Mouse (Mus musculus): ENCODE measurements around the gene C9orf72.
"Not testable (repeated sequence)": the region's sequence is repeated elsewhere in the genome, so short reads cannot be mapped to it uniquely, and the experiment has no call there.

Gene C9orf72

GRCm38 (mm10) chr4:35225734-35226495 lies at the start of gene C9orf72:
Gene C9orf72, minus strand, starts transcription at chr4:35226175.
- DNase-seq (ENCODE audit: low read depth, low spot score): peak; percentile 97

DNA sequence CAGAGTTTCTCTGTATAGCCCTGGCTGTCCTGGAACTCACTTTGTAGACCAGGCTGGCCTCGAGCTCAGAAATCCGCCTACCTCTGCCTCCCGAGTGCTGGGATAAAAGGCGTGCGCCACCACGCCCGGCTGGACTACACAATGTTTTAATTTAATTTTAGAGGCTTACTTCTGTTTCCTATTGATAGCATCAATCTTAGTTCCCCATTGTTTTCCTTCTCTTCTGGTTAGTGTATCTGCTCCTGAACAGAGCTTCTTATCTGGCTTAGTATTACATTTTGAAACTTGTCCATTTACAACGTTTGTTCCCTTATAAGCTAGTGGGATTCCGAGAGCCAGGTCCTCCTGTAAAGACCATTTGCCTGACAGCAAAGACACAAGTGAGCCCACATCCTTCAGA lies 33.0 kb upstream of the C9orf72 start:
- no peak for DNase-seq (ENCODE audit: low read depth, low spot score)

- DNase-seq (ENCODE audit: low read depth, low spot score): no peak
Observed at GRCm38 (mm10) chr4:35244023-35244422, 18.0 kb upstream of the C9orf72 start.

- DNase-seq (ENCODE audit: low read depth, low spot score): no peak
Observed at GRCm38 (mm10) chr4:35241735-35242134, 15.8 kb upstream of the C9orf72 start.

DNA sequence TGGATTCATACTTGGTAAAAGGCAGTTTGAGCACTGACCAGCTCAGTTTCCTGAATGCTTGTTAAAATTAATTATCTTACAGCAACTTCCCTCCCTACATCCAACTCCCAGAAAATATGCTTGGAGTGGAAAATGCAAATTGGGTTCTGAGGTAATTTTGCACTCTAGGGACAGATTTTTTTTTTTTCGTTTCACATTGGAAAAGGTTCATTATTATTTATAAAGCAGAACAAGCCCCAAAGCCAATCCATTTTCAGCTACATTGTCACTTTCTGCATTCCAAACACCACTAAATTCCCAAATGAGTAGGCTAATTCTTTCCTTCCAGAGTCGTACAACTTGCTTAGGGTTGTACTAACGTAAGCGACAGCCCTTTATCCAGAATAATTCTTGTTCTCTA lies 12.7 kb upstream of the C9orf72 start:
- no peak for DNase-seq (ENCODE audit: low read depth, low spot score)

GRCm38 (mm10) chr4:35238240-35238639 lies 12.3 kb upstream of the C9orf72 start:
- not testable (repeated sequence) for DNase-seq (ENCODE audit: low read depth, low spot score)

- DNase-seq (ENCODE audit: low read depth, low spot score): no peak
Observed at GRCm38 (mm10) chr4:35236313-35236712, 10.3 kb upstream of the C9orf72 start.

DNA sequence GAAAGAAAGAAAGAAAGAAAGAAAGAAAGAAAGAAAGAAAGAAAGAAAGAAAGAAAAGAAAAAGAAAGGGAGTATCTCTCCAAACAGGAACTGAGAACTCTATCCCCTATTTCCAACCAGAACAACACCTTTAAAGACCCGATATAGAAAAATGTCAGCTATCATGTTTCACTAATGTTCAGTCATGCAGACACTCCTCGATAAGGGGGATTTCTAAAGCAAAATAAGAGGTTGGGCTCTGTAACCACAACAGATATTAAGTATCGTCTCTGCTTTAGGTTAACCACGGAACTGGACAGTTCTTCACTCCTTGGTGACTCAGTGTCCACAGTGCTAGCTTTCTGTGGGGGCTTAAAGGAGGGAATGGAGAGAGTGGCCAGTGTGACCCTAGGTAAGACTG lies 2.3 kb upstream of the C9orf72 start:
- DNase-seq (ENCODE audit: low read depth, low spot score): no peak

GRCm38 (mm10) chr4:35226496-35226992 lies 569 bp upstream of the C9orf72 start:
- DNase-seq (ENCODE audit: low read depth, low spot score): no peak

- DNase-seq (ENCODE audit: low read depth, low spot score): peak; percentile 9
Observed at GRCm38 (mm10) chr4:35225141-35225733, 738 bp downstream of the C9orf72 start.

DNA sequence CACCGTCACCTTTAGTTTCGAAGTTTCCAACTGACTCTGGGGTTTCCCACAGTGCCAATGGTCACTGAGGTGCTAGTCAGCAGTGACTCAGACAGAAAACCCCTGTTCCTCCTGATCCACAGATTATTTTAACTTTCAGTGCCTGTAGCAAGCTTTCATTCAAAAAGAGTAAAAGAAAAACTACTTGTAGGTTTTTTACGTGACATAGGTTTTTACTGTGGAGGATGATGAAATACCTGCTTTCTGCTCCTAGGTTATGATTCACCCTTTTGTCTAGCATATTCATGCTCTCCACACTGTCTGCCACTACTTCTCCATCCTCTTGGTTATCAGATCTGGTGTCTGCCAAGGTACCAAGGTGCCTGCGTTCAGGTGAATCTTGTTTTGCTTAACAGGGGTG lies 1.9 kb downstream of the C9orf72 start:
- no peak for DNase-seq (ENCODE audit: low read depth, low spot score)

- DNase-seq (ENCODE audit: low read depth, low spot score): no peak
Observed at GRCm38 (mm10) chr4:35223376-35223988, 2.5 kb downstream of the C9orf72 start.

- DNase-seq (ENCODE audit: low read depth, low spot score): no peak
Observed at GRCm38 (mm10) chr4:35221903-35222302, 4.1 kb downstream of the C9orf72 start.

- DNase-seq (ENCODE audit: low read depth, low spot score): no peak
Observed at GRCm38 (mm10) chr4:35221131-35221530, 4.8 kb downstream of the C9orf72 start.

- DNase-seq (ENCODE audit: low read depth, low spot score): no peak
Observed at GRCm38 (mm10) chr4:35220108-35220731, 5.8 kb downstream of the C9orf72 start.

DNA sequence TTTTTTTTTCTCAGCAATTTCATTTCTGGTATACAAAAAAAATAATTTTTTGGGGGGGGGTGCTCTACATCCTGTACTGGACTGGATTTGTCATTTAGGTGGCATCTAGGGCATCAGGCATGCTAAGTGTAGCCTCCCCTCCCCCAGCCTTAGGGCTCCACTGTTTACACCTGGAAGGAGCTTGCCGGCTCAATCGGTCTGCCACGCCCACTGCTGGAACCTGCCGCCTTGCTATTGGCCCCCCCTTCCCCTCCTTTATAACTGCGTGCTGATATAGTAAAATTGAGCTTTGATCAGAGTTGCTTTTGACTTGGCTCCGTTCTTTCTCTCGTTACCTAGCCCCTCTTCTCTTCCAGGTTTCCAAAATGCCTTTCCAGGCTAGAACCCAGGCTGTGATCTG lies 21.3 kb downstream of the C9orf72 start:
- no peak for DNase-seq (ENCODE audit: low read depth, low spot score)

DNA sequence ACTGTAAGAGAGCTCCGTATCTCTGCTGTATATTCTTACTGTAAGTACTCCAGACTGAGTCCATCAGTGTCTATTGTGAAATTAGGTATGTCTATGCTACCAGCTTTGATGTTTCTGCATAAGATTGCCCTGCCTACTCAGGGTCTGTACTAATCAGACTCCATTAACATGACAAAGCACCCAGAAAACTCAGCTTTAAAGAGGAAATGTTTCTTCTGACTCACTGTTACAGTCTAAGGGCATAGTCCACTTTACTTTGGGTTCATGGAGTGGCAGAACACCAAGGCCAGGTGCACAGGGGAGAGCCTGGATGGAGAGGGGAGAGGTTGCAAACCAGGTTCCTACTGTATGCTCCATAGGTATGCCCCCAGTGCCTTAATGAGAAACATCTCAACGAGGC lies 22.3 kb downstream of the C9orf72 start:
- DNase-seq (ENCODE audit: low read depth, low spot score): no peak

DNA sequence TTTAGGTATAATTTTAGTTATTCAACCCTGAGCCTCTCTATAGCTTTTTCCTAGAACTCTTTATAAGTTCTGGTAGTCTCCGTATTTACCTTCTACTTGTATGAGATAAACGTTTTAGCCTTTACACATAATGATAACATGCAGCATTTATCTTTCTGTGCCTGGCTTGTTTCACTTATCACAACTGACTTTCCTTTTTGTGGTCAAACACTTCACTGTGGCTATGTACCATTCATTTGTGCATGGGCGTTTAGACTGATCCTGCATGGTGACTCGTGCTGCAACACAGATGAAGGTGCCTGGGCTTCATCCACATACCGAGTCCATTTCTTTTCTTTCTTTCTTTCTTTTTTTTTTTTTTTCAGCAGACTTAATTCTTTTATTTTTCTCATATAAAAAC lies 24.3 kb downstream of the C9orf72 start:
- DNase-seq (ENCODE audit: low read depth, low spot score): no peak

GRCm38 (mm10) chr4:35192725-35193124 lies 33.2 kb downstream of the C9orf72 start:
- DNase-seq (ENCODE audit: low read depth, low spot score): no peak

DNA sequence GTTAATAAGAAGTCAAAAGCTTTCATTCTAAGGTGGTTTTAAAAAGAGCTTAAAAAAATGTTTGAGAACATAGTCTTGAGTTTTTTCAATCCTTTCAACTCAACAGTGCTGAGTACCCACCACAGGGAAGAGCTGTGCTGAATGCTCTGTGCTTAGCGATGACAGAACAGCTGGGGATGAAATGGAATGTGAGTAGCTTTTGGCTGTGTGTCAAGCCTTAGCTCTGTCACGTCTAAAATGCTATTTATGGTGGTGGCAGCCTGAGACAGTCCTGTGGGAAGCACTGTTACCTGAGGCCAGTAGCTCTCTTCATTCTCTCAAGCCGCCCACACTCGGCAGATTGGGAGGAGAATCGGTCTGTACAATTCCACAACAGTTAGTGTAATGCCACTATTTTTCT lies 36.2 kb downstream of the C9orf72 start:
- DNase-seq (ENCODE audit: low read depth, low spot score): no peak

- no peak for DNase-seq (ENCODE audit: low read depth, low spot score)
Observed at GRCm38 (mm10) chr4:35187617-35188326, 38.2 kb downstream of the C9orf72 start.
